Mouse (Mus musculus) olfactory bulb, adult 2 months (tissue): ENCODE measurements around the gene Scgb1c1.

Source experiments
- CTCF ChIP-seq: fragments of 200-500 bp; IDR thresholded peaks from 2 replicates; pipeline ENCODE4 v1.5.1; 2012; ENCODE audit warnings: low read depth, mild to moderate bottlenecking, low read length, moderate library complexity; ENCODE audit not compliant: insufficient read depth
- POLR2A ChIP-seq: fragments of 200-500 bp; IDR thresholded peaks from 2 replicates; pipeline ENCODE4 v1.6.1; 2012; ENCODE audit warnings: mild to moderate bottlenecking, low read depth, low read length, moderate library complexity; ENCODE audit not compliant: insufficient read depth

DNA sequence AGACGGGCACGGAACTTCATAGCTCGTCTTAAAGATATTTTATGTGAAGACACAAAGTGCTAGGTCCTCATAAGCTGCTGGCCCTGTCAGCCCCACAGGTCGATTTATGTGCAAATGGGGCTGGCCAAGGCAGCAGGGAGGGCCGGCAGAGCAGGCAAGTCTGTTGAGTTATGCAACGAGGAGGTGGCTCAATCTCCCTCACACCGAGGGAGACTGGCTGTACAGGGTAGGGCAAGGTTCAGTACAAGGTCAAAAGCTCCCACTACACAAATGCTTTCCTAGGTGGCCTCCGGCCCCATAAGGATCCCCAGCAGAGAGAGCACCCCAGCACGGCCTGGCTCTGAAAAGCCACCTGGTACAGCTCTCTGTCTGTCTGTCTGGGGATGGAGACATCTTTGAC lies 8.0 kb downstream of the Scgb1c1 start:
- TF ChIP-seq CTCF (no peak), POLR2A (no peak)
